Mouse (Mus musculus) thymus, adult 2 months (tissue): ENCODE results near the gene Snx13. TPM values are rescaled to one million over a fixed set of nuclear protein-coding genes. Genes with fewer than 3 reads are reported as not detected.
A peak's percentile ranks its signal among the peaks of the same experiment; 100 is the strongest.

Source experiments
- DNase-seq: peaks from one replicate; pipeline ENCODE4 v3.0.0; 2021
- H3K27ac ChIP-seq: fragments of 200-500 bp; 2 replicates; pipeline ENCODE4 v1.5.1; 2012; ENCODE audit warnings: low read length, control low read depth; ENCODE audit not compliant: control insufficient read depth, insufficient read depth
- H3K27me3 ChIP-seq: fragments of 200-500 bp; 2 replicates; pipeline ENCODE4 v1.6.1; 2012; ENCODE audit warnings: mild to moderate bottlenecking, low read length, moderate library complexity, mixed read lengths; ENCODE audit not compliant: control insufficient read depth, insufficient read depth
- H3K36me3 ChIP-seq: fragments of 200-500 bp; 2 replicates; pipeline ENCODE4 v1.6.1; 2012; ENCODE audit warnings: mild to moderate bottlenecking, low read length, moderate library complexity; ENCODE audit not compliant: control insufficient read depth, insufficient read depth
- H3K4me1 ChIP-seq: fragments of 200-500 bp; replicated peaks from 2 replicates; pipeline ENCODE4 v1.6.1; 2012; ENCODE audit warnings: low read length; ENCODE audit not compliant: control insufficient read depth, insufficient read depth
- H3K4me3 ChIP-seq: fragments of 200-500 bp; 2 replicates; pipeline ENCODE4 v1.5.1; 2012; ENCODE audit warnings: mild to moderate bottlenecking, low read length, control low read depth, moderate library complexity; ENCODE audit not compliant: control insufficient read depth, insufficient read depth
- CTCF ChIP-seq: fragments of 200-500 bp; IDR thresholded peaks from 2 replicates; pipeline ENCODE4 v1.5.1; 2012; ENCODE audit warnings: mild to moderate bottlenecking, control low read depth, low read length, moderate library complexity, borderline replicate concordance; ENCODE audit not compliant: control insufficient read depth, poor library complexity, insufficient read depth; ENCODE audit errors: extremely low read depth
- POLR2A ChIP-seq: fragments of 200-500 bp; IDR thresholded peaks from 2 replicates; pipeline ENCODE4 v1.6.1; 2012; ENCODE audit warnings: mild to moderate bottlenecking, low read length, control low read depth, moderate library complexity; ENCODE audit not compliant: control insufficient read depth, poor library complexity, insufficient read depth; ENCODE audit errors: extremely low read depth
- WGBS: fragments of 180-500 bp; shearing (Covaris S2); methylation state at CpG from one replicate; pipeline ENCODE4 v1.1.7; 2018; 5-methylcytosine and 5-hydroxymethylcytosine counted together
- polyA plus RNA-seq: library from polyadenylated mRNA; depleted of rRNA; stranded (reverse); fragments of >200 nt; gene quantifications from 2 replicates; pipeline ENCODE4 v1.2.3, GENCODE M21; 2012; rRNA removed

The Snx13 gene
- polyA plus RNA-seq, result 5.1 and 5.5 TPM in 2 replicates

DNA sequence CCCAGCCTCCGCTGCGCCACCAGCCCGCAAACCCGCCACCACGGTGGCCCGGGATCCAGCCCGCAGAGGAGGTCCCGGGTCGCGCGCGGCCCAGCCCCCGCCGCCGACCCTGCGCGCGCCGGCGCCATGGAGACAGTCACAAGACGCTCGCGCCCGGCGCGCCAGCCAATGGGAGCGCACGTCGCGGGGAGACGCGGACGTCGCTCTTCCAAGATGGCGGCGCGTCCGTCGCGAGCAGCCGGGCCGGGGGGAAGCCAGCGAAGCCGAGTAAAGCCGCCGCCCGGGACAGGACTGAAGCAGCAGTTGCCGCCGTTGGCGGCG lies at the start of gene Snx13:
Gene Snx13, plus strand, starts transcription at position 188 of the 321 bp plus-strand sequence.
- H3K27me3 ChIP-seq, result no peaks in the 10 kb centered on the region
- H3K36me3 ChIP-seq, result no peaks in the 10 kb centered on the region
- peak; percentile 89 for DNase-seq
- TF ChIP-seq POLR2A (peak; percentile 93), CTCF (0 out of 2 replicates have a peak, but pooled peaks have one; percentile 55)
- H3K4me1 ChIP-seq, result peaks cover 6% of the 10 kb centered on the region; the same call in 1 of the 2 replicates
- H3K4me3 ChIP-seq, result peak within 1 kb of the TSS; percentile 74
- H3K27ac ChIP-seq, result peak within 1 kb of the TSS; percentile 59; the same call in 1 of the 2 replicates
- 0% methylated on average over 51 of the region's 51 CpGs for WGBS

GRCm38 (mm10) chr12:34997597-34998182 lies 49.3 kb upstream of the Snx13 start:
- TF ChIP-seq POLR2A, result no peak
- TF ChIP-seq CTCF, result no peak
- Histone ChIP-seq H3K27me3 (no peaks in the 10 kb centered on the region), H3K36me3 (no peaks in the 10 kb centered on the region), H3K27ac (no peak overlapping the region), H3K4me1 (no peaks in the 10 kb centered on the region), H3K4me3 (no peak overlapping the region)
- 58% methylated on average over 3 of the region's 3 CpGs for WGBS
- DNase-seq, result no peak

- no peaks in the 10 kb centered on the region for H3K27me3 ChIP-seq
- no peak overlapping the region for H3K4me3 ChIP-seq
- no peak for DNase-seq
- H3K27ac ChIP-seq, result no peak overlapping the region
- no peak for TF ChIP-seq CTCF
- no peak for TF ChIP-seq POLR2A
- H3K36me3 ChIP-seq, result no peaks in the 10 kb centered on the region
- no peaks in the 10 kb centered on the region for H3K4me1 ChIP-seq
- WGBS, result 95% methylated on average over 12 of the region's 12 CpGs
Measured at GRCm38 (mm10) chr12:34998778-34999467, 48.1 kb upstream of the Snx13 start.

- no peak for DNase-seq
- Histone ChIP-seq H3K27ac (no peak overlapping the region), H3K36me3 (no peaks in the 10 kb centered on the region), H3K4me1 (no peaks in the 10 kb centered on the region), H3K4me3 (no peak overlapping the region), H3K27me3 (no peaks in the 10 kb centered on the region)
- WGBS, result 70% methylated on average over 4 of the region's 4 CpGs
- TF ChIP-seq POLR2A (no peak), CTCF (no peak)
Measured at GRCm38 (mm10) chr12:35000323-35000722, 46.7 kb upstream of the Snx13 start.

DNA sequence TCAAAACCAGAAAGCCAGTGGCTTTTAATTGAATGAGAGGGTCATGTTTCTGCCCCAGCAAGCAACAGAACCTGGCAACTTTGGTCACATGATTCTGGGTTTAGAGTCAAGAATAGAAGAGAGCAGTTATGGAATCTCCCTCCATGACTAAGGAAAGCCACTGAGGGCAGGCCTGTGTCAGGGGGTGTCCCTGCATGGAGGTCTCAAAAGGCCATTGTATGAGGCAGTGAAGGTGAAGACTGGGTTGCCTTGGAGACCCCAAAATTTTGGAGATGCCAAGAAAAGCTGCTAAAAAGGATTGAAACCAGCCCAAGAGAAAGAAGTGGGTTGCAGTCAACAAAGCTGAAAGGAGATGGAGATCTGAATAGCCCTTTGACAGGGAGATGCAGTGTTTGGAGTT lies 41.2 kb upstream of the Snx13 start:
- TF ChIP-seq POLR2A (no peak), CTCF (no peak)
- Histone ChIP-seq H3K4me1 (no peaks in the 10 kb centered on the region), H3K27me3 (no peaks in the 10 kb centered on the region), H3K36me3 (no peaks in the 10 kb centered on the region), H3K4me3 (no peak overlapping the region), H3K27ac (no peak overlapping the region)
- DNase-seq, result no peak

DNA sequence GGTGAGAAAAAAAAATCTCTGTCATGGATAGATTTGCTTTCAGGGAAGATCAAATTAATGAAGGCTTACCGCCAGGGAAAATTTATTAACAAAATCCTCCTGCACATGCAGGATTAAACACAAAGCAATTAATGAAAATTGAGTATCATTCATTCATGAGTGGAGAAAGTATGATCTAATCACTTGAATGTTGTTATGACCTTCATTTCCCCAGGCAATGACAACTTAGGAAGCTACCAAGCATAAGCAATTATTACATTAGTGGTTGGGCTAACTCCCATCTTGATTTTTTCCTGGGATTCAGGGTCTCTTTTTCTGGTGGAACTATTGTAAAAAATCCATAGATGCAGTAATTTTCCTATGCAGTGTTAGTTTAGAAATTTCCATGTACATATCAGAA lies 39.1 kb upstream of the Snx13 start:
- no peaks in the 10 kb centered on the region for H3K27me3 ChIP-seq
- no peaks in the 10 kb centered on the region for H3K36me3 ChIP-seq
- no peaks in the 10 kb centered on the region for H3K4me1 ChIP-seq
- TF ChIP-seq POLR2A (no peak), CTCF (no peak)
- H3K4me3 ChIP-seq, result no peak overlapping the region
- H3K27ac ChIP-seq, result no peak overlapping the region
- WGBS, result 98% methylated on average over 1 of the region's 1 CpGs
- no peak for DNase-seq
